Mouse (Mus musculus) heart, adult 2 months (tissue): ENCODE results near the gene Gm42791.

Source experiments
- CTCF ChIP-seq: fragments of 200-600 bp; IDR thresholded peaks from 2 replicates; pipeline ENCODE4 v1.8.1; 2022; ENCODE audit warnings: antibody characterized with exemption, mild to moderate bottlenecking, moderate library complexity
- EP300 ChIP-seq: fragments of 200-500 bp; IDR thresholded peaks from 2 replicates; pipeline ENCODE4 v1.6.1; 2011; ENCODE audit warnings: low read depth, low read length, control low read depth; ENCODE audit not compliant: insufficient read depth

DNA sequence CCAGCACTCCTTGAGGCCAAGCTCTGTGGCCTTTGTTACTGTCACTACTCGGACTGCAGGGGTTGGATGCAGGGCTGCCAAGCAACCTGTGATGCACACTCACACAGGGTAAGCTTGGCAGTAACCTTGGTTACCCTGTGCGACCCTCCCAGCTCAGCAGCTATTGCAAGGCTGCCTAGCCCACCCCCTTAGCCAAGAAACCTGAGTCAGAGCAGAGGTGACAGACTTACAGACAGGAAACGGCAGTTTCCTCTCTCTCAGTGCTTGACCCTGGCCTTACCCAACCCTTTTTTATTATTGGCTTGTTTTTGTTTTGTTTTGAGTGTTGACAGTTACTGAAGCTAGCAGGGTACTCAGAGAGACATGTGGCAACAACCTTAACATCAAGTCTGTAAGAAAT lies 82.7 kb downstream of the Gm42791 start:
- TF ChIP-seq EP300 (no peak), CTCF (no peak)
